Mouse (Mus musculus) embryonic facial prominence, embryonic 13.5 days (tissue): Measurements from ENCODE around the gene Trim31. TPM values are rescaled to one million over a fixed set of nuclear protein-coding genes. Genes with fewer than 3 reads are reported as not detected.

Experiments used
- ATAC-seq: fragments of 200-750 bp; cut with Nextera tagmentation; 2 replicates; pipeline ENCODE4 v1.8.0; 2017; ENCODE audit warnings: low read depth; ENCODE audit not compliant: insufficient number of reproducible peaks, insufficient read depth, low FRiP score, low TSS enrichment
- H3K27ac ChIP-seq: fragments of 300-500 bp; sonication (generic); 2 replicates; pipeline ENCODE4 v1.5.1; 2015; ENCODE audit warnings: moderate library complexity, mild to moderate bottlenecking, inconsistent platforms
- H3K27me3 ChIP-seq: fragments of 300-500 bp; sonication (generic); 2 replicates; pipeline ENCODE4 v1.6.1; 2015; ENCODE audit warnings: mild to moderate bottlenecking, inconsistent platforms
- H3K36me3 ChIP-seq: fragments of 300-500 bp; sonication (generic); 2 replicates; pipeline ENCODE4 v1.6.1; 2015; ENCODE audit warnings: mild to moderate bottlenecking, inconsistent platforms
- H3K4me1 ChIP-seq: fragments of 300-500 bp; sonication (generic); 2 replicates; pipeline ENCODE4 v1.6.1; 2015; ENCODE audit warnings: inconsistent platforms
- H3K4me2 ChIP-seq: fragments of 300-500 bp; sonication (generic); 2 replicates; pipeline ENCODE4 v1.6.1; 2015; ENCODE audit warnings: moderate library complexity, mild to moderate bottlenecking, inconsistent platforms
- H3K4me3 ChIP-seq: fragments of 300-500 bp; sonication (generic); 2 replicates; pipeline ENCODE4 v1.5.1; 2015; ENCODE audit warnings: mild to moderate bottlenecking, inconsistent platforms
- H3K9ac ChIP-seq: fragments of 300-500 bp; sonication (generic); 2 replicates; pipeline ENCODE4 v1.6.1; 2015; ENCODE audit warnings: mild to moderate bottlenecking, inconsistent platforms
- H3K9me3 ChIP-seq: fragments of 300-500 bp; sonication (generic); 2 replicates; pipeline ENCODE4 v1.6.1; 2016; ENCODE audit warnings: inconsistent platforms
- whole genome bisulfite sequencing: fragments of 180-500 bp; shearing (Covaris S2); methylation state at CpG from one replicate; pipeline ENCODE4 v1.1.7; 2015; ENCODE audit warnings: mixed read lengths; 5-methylcytosine and 5-hydroxymethylcytosine counted together
- polyA plus RNA-seq: library from polyadenylated mRNA; unstranded; fragments of >200 nt; fragmentation: Nextera tagmentation; extraction: Ambion mirVana; gene quantifications from 2 replicates; pipeline ENCODE4 v1.2.1, GENCODE M21; 2015

Gene Trim31
- polyA plus RNA-seq: not detected in 2 replicates

DNA sequence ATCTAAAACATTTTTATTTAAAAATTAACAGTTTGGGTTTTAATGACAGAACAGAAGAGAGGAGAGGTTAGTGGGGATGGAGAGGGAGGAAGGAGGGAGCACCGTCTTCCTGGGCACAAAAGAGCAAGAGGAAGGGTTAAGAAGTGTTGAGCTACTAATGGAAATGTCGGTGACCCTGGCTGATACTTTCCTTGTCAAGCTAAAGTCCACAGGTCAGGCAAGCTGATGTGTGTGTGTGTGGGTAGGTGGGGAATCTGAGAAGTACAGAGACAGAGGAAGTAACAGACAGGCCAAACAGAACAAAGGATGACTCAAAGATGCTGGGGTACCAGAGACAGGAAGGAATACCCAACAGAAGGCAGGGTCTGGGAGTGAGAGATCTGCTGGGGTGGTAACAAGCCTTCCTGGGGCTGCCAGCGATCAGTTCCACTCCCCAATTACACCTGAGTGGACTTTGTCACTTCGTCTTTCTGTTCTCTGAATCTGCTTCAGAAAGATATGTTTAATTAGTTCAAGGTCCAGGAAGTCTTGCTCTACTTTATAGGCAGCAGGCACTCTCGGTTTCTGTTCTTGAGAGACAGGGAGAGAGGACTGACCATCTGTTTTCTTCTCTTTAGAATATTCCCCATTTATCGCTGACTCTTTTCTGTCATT lies at the start of gene Trim31:
Trim31 (plus strand) TSS at position 567 of the 654 bp plus-strand sequence.
- no peak within 1 kb of the TSS for H3K4me2 ChIP-seq
- WGBS: 67% methylated on average over 6 of the region's 6 CpGs
- no peak for ATAC-seq
- H3K4me1 ChIP-seq: no peaks in the 10 kb centered on the region
- no peaks in the 10 kb centered on the region for H3K36me3 ChIP-seq
- H3K27me3 ChIP-seq: peaks cover 3% of the 10 kb centered on the region; the same call in 1 of the 2 replicates
- no peak within 1 kb of the TSS for H3K4me3 ChIP-seq
- no peak within 1 kb of the TSS for H3K27ac ChIP-seq
- H3K9ac ChIP-seq: no peak within 1 kb of the TSS
- H3K9me3 ChIP-seq: no peaks in the 10 kb centered on the region

DNA sequence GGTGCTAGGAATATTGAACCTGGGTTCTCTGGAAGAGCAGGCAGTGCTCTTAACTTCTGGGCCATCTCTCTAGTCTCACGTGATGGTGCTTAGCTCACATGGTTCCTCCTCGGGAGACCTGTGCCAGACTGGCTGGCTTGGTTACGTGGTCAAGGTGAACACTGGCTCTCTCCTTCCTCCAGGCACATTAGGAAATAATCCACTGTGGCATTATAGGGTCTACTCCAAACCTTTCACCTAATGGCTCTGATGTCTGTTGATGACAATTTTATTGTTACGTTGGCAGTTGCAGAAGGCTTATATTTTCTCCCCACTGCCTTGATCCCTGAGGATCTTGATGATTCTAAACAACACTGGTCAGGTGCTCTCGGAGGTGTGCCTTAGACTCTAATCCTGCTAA lies 49.0 kb upstream of the Trim31 start:
- no peak overlapping the region for H3K4me2 ChIP-seq
- peaks cover 46% of the 10 kb centered on the region for H3K36me3 ChIP-seq
- no peaks in the 10 kb centered on the region for H3K27me3 ChIP-seq
- H3K27ac ChIP-seq: no peak overlapping the region
- WGBS: 85% methylated on average over 5 of the region's 5 CpGs
- H3K4me3 ChIP-seq: no peak overlapping the region
- ATAC-seq: no peak
- peaks cover 5% of the 10 kb centered on the region for H3K4me1 ChIP-seq
- H3K9ac ChIP-seq: no peak overlapping the region
- H3K9me3 ChIP-seq: no peaks in the 10 kb centered on the region

DNA sequence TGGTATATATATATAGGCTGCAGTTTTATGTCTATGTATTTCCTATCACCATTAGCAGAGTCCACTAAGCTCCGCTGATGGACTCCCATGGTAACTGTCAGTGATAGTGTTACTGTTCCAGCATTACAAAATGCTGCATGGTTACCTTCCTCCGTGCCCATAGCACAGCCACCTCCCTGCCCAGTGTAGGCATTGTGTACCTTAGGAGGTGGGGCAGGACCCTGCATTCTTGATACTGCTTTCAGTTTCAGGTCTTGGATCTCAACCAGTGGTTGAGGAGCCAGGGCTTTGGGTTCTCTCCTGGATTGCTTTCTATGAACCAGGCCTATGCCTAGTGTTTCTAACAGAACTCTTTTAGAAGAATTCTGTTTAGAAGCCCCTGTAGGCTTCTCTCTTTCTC lies 47.9 kb upstream of the Trim31 start:
- Histone ChIP-seq H3K27ac (no peak overlapping the region), H3K4me1 (no peaks in the 10 kb centered on the region), H3K27me3 (no peaks in the 10 kb centered on the region), H3K9me3 (no peaks in the 10 kb centered on the region), H3K36me3 (peaks cover 57% of the 10 kb centered on the region), H3K4me3 (no peak overlapping the region), H3K4me2 (no peak overlapping the region), H3K9ac (no peak overlapping the region)
- no peak for ATAC-seq
- 94% methylated on average over 2 of the region's 2 CpGs for WGBS

DNA sequence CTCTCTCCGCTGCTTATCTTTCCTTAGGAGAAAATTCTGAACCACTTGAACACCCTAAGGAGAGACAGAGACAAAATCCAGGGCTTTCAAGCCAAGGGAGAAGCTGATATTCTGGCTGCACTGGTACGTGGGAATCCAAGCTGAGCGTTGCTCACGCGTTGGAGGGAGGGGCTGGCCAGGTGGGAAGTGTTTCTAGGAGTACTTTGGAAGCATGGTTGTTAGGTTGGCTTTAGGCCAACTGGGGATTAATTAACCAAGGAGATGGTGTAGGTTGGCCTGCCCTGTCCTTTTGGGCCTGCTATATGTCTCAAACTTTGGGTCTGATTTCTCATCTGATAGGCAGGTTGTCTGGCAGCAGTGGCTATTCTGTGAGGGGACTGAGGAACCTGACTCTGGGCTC lies 46.7 kb upstream of the Trim31 start:
- Histone ChIP-seq H3K9me3 (no peaks in the 10 kb centered on the region), H3K27me3 (no peaks in the 10 kb centered on the region), H3K9ac (no peak overlapping the region), H3K36me3 (peaks cover 68% of the 10 kb centered on the region), H3K4me2 (no peak overlapping the region), H3K4me3 (no peak overlapping the region), H3K27ac (no peak overlapping the region), H3K4me1 (no peaks in the 10 kb centered on the region)
- no peak for ATAC-seq
- 84% methylated on average over 5 of the region's 5 CpGs for WGBS

DNA sequence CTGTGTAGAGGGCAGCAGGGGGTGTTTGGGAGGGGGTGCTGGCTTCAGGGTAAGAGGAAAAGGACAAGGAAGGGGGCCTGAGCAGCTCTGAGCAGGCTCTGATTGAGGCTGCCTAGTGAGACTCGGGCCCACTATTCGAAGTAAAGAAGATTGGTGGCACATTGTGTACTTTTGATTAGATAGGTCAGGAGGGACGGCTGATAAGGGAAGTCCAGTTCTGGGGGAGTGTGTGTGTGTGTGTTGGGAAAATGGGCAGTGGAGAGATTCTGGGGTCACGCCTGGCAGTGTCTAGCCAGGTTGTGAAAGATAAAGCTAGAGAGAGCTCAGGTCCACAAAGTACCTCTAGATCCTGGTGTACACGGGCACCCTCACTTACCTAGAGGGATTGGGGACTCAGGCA lies 46.3 kb upstream of the Trim31 start:
- H3K4me2 ChIP-seq: no peak overlapping the region
- H3K27me3 ChIP-seq: no peaks in the 10 kb centered on the region
- H3K4me1 ChIP-seq: no peaks in the 10 kb centered on the region
- WGBS: 89% methylated on average over 5 of the region's 5 CpGs
- no peak overlapping the region for H3K9ac ChIP-seq
- peaks cover 68% of the 10 kb centered on the region for H3K36me3 ChIP-seq
- no peaks in the 10 kb centered on the region for H3K9me3 ChIP-seq
- H3K4me3 ChIP-seq: no peak overlapping the region
- H3K27ac ChIP-seq: no peak overlapping the region
- no peak for ATAC-seq

DNA sequence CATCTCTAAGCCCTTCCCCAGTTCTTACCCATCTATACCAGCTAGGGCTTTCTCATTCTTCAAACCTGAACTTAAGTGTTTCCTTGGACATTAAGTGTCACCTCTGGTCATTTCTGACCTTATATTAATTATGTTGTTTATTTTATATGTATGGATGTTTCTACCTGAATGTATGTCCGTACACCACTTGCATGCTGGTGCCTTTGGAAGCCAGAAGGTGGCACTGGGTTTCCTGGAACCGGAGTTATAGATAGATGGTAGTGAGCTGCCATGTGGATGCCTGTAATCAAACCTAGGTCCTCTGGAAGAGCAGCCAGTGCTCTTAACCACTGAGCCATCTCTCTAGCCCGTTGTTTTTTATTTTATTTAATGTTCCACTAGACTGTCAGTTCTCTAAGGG lies 42.4 kb upstream of the Trim31 start:
- WGBS: 94% methylated on average over 3 of the region's 3 CpGs
- Histone ChIP-seq H3K9me3 (no peaks in the 10 kb centered on the region), H3K9ac (no peak overlapping the region), H3K4me3 (no peak overlapping the region), H3K4me2 (no peak overlapping the region), H3K27me3 (no peaks in the 10 kb centered on the region), H3K4me1 (no peaks in the 10 kb centered on the region), H3K36me3 (peaks cover 93% of the 10 kb centered on the region), H3K27ac (no peak overlapping the region)
- no peak for ATAC-seq

DNA sequence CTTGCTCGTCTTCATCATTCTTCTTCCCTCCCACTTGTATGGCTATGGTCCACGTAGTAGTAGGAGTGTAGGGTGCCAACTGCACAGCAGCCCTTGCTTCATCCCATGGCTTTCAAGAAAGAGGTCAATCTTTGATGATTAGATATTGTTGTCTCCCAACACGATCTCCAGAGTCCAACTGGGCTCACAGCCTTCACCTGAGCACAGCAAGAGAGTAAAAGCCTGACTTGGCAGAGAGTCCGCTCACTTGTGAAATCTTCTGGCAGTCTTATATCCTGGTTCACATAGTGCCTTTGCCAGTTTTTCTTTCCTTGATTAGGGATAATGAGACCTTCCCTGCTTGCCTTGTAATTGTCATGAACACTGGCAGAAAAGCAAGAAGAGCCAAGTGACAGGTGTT lies 41.7 kb upstream of the Trim31 start:
- ATAC-seq: no peak
- Histone ChIP-seq H3K9ac (no peak overlapping the region), H3K27ac (no peak overlapping the region), H3K4me1 (no peaks in the 10 kb centered on the region), H3K9me3 (no peaks in the 10 kb centered on the region), H3K4me3 (no peak overlapping the region), H3K36me3 (peaks cover 86% of the 10 kb centered on the region), H3K4me2 (no peak overlapping the region), H3K27me3 (no peaks in the 10 kb centered on the region)
- 94% methylated on average over 4 of the region's 4 CpGs for WGBS

DNA sequence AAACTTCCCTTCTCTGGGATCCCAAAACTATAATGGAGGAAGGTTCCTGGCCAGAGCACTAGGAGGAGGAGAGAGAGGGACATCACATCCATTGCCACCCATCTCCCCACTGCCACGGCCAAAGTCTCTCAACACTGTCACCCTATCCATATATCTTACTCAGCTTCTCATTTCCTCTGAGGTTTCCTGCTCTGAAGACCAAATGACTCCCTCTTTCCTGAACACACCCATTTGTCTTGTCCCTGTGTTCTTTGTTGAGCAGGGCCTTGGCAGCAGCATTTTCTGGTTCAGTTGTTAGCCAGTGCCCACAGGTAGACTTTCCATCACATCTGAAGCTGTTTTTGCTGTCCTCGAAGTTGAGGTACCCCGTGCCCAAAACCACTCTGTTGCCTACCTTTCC lies 39.7 kb upstream of the Trim31 start:
- Histone ChIP-seq H3K4me2 (no peak overlapping the region), H3K9me3 (no peaks in the 10 kb centered on the region), H3K27me3 (no peaks in the 10 kb centered on the region), H3K4me1 (no peaks in the 10 kb centered on the region), H3K9ac (no peak overlapping the region), H3K4me3 (no peak overlapping the region), H3K36me3 (peaks cover 66% of the 10 kb centered on the region), H3K27ac (no peak overlapping the region)
- no peak for ATAC-seq
- WGBS: 93% methylated on average over 3 of the region's 3 CpGs

DNA sequence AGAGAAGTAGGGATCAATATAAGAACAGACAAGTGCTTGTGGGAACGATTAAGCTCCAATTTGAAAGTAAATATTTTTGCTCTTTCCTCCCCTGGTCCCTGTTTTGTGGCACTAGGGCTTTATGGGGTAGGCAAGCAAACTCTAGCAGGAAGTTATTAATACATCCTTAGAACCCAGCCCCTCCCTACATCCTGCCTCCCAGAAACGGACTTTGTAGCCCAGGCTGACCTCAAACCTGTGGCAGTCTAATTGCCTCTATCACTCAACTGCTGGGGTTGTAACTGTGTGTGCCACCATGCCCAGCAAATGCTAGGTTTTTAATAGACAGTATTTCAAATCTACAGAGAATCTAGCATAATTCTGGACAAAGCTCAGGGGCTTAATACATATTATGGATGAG lies 36.2 kb upstream of the Trim31 start:
- Histone ChIP-seq H3K27ac (no peak overlapping the region), H3K4me3 (no peak overlapping the region), H3K27me3 (peaks cover 20% of the 10 kb centered on the region), H3K9ac (no peak overlapping the region), H3K9me3 (no peaks in the 10 kb centered on the region), H3K4me2 (no peak overlapping the region), H3K4me1 (0 out of 2 replicates have a peak, but pooled peaks cover 2% of the 10 kb centered on the region), H3K36me3 (peaks cover 31% of the 10 kb centered on the region)
- 49% methylated on average over 2 of the region's 2 CpGs for WGBS
- no peak for ATAC-seq

DNA sequence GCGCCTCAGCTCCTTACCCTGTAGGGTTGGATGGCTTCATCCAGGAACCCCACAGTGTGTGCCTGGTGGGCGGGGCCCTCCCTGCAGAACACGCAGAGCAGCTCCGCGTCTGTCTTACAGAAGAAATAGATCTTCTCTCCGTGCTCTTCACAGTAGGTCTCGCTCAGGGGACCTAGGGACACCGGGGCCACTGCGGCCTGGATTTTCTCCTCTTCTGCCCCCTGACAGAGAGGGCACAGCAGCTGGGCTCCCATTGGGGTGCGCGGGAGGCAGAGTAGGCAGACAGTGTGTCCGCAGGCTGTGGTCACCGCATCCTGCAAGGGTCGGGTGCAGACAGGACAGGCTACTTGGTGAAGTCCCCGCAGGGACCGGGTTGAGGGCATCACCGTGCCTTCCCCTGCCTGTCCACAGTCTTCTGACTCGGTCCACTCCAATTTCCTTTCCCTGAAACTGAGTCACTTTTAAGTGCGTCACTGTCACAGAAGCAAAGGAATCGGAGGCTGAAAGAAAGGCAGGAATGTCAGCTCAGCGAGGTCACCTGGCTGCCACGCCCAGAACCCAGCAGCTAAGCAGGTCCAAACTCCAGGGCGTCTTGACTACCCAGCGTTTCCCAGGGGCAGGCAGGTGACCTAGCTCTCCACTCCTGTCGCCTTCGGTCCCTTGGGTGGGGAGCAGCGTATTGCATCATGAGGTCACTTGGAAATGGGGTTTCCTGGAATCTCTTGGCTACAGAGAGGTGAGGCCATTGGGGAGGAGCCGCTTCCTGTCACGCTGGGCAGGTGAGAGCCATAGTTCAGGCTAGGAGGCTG lies 31.0 kb upstream of the Trim31 start, which contains the start of gene Trim15:
Trim15 (minus strand) TSS at position 492 of the 809 bp plus-strand sequence.
- H3K9ac ChIP-seq: peak within 1 kb of the TSS; percentile 49; the same call in 1 of the 2 replicates
- peak within 1 kb of the TSS; percentile 20; the same call in 1 of the 2 replicates for H3K4me3 ChIP-seq
- no peak within 1 kb of the TSS for H3K27ac ChIP-seq
- H3K4me1 ChIP-seq: 0 out of 2 replicates have a peak, but pooled peaks cover 7% of the 10 kb centered on the region
- H3K4me2 ChIP-seq: peak within 1 kb of the TSS; percentile 47
- 10% methylated on average over 29 of the region's 29 CpGs for WGBS
- H3K27me3 ChIP-seq: peaks cover 32% of the 10 kb centered on the region
- no peaks in the 10 kb centered on the region for H3K36me3 ChIP-seq
- ATAC-seq: no peak
- H3K9me3 ChIP-seq: no peaks in the 10 kb centered on the region

DNA sequence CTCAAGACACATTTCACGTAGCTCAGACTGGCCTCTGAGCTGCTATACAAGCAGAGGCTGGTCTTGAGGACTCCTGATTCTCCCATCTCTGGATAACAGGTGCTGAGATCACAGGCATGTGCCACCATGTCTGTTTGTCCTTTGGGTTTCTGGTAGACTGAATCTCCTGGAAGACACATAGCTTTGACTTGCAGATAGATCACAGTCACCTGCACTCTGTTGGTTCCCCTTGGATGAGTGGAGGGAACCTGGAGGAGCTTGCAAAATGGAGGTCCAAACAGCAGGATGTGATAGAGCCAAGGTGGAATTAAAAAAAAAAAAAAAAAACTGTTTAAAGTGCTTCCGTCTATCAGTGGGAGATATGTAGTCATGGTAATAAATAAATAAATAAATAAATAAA lies 29.1 kb upstream of the Trim31 start:
- 83% methylated on average over 2 of the region's 2 CpGs for WGBS
- H3K27ac ChIP-seq: no peak overlapping the region
- 0 out of 2 replicates have a peak, but pooled peaks cover 7% of the 10 kb centered on the region for H3K4me1 ChIP-seq
- H3K4me2 ChIP-seq: no peak overlapping the region
- no peak for ATAC-seq
- no peak overlapping the region for H3K9ac ChIP-seq
- no peaks in the 10 kb centered on the region for H3K9me3 ChIP-seq
- H3K4me3 ChIP-seq: no peak overlapping the region
- H3K36me3 ChIP-seq: no peaks in the 10 kb centered on the region
- peaks cover 32% of the 10 kb centered on the region for H3K27me3 ChIP-seq
